ENCODE assay signal across 9 mouse cellular contexts in the genomic region with DNA sequence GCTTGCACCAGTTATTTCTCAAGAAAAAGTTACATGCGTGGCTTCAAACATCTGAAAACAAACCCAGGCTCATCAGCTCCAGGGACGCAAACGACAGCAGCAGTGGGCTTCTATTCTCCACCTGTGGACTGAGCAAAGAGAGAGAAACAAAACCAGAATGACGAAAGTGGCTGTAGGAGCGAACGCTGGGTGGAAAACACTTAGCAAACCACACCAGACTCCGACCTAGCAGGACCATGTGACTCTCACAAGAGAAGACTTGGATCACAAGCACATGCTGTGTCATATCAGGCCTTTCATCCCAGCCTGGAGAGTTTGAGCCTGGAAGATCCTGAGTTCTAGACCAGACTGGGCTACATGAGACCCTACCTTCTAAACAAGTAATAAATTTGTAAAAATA. TPM values are rescaled to one million over a fixed set of nuclear protein-coding genes. Genes with fewer than 3 reads are reported as not detected.
A peak's percentile ranks its signal among the peaks of the same experiment; 100 is the strongest.
DNase-seq lines count a peak whose midpoint lies in the region; ATAC-seq and TF ChIP-seq lines count a peak whose summit lies in the region.
"Had no signal": no experiment of that assay in that cellular context is flagged by ENCODE, and none has a peak within 500 bp of the region (broad histone marks: within the 10 kb centered on the region; RNA-seq: fewer than 3 reads in every experiment).

No protein-coding gene starts in this region.

- no peak overlapping the region for H3K9ac ChIP-seq in heart, adult 2 months (ENCODE audit: low read depth, low read length)
- H3K9ac ChIP-seq in liver, embryonic 13.5 days = no peak overlapping the region
- H3K9ac ChIP-seq in liver, embryonic 11.5 days (ENCODE audit: low read depth, low read length) = no peak overlapping the region
- H3K9ac ChIP-seq in midbrain, postnatal 0 days (replicated peaks; ENCODE audit: low read length, poor library complexity, severe bottlenecking) = no peak overlapping the region

- H3K79me2 ChIP-seq in heart, adult 2 months (replicated peaks; ENCODE audit: control insufficient read depth, insufficient read depth, low read length) = no peaks in the 10 kb centered on the region

- no peak overlapping the region for H3K4me3 ChIP-seq in heart, adult 2 months
- H3K4me3 ChIP-seq in liver, embryonic 13.5 days (replicated peaks) = no peak overlapping the region
- H3K4me3 ChIP-seq in liver, embryonic 11.5 days (ENCODE audit: low read depth, low read length) = no peak overlapping the region
- no peak overlapping the region for H3K4me3 ChIP-seq in midbrain, postnatal 0 days (ENCODE audit: low read depth, low read length)
- no peak overlapping the region for H3K4me3 ChIP-seq in left cerebral cortex, adult 2 months
- H3K4me3 ChIP-seq: erythroblast, embryonic 14.5 days had no signal

- WGBS in heart, adult 2 months = 89% methylated on average over 7 of the region's 7 CpGs
- WGBS in liver, embryonic 13.5 days (ENCODE audit: insufficient replicate concordance) = 72% methylated on average over 7 of the region's 7 CpGs
- WGBS in liver, embryonic 11.5 days = 79% methylated on average over 7 of the region's 7 CpGs
- 45% methylated on average over 7 of the region's 7 CpGs for WGBS in midbrain, postnatal 0 days

- H3K9me3 ChIP-seq in liver, embryonic 13.5 days (replicated peaks) = no peaks in the 10 kb centered on the region
- no peaks in the 10 kb centered on the region for H3K9me3 ChIP-seq in liver, embryonic 11.5 days (ENCODE audit: control insufficient read depth, low read length)
- no peaks in the 10 kb centered on the region for H3K9me3 ChIP-seq in midbrain, postnatal 0 days (ENCODE audit: low read length)

- no peak for TF ChIP-seq CTCF in heart, adult 2 months (IDR thresholded peaks at IDR 0.05)
- no peak for TF ChIP-seq CTCF in midbrain, postnatal 0 days (IDR thresholded peaks at IDR 0.05)
- TF ChIP-seq CTCF in left cerebral cortex, adult 2 months (IDR thresholded peaks at IDR 0.05) = no peak

- H3K36me3 ChIP-seq in heart, adult 2 months (ENCODE audit: control insufficient read depth, insufficient read depth, low read length) = peaks cover 10% of the 10 kb centered on the region; the same call in 1 of the 2 replicates
- H3K36me3 ChIP-seq in liver, embryonic 13.5 days = no peaks in the 10 kb centered on the region
- H3K36me3 ChIP-seq in liver, embryonic 11.5 days (ENCODE audit: control insufficient read depth, insufficient read depth, low read length) = no peaks in the 10 kb centered on the region
- H3K36me3 ChIP-seq in midbrain, postnatal 0 days (ENCODE audit: insufficient read depth, low read length) = no peaks in the 10 kb centered on the region

- H3K27ac ChIP-seq in heart, adult 2 months = peak overlapping the region; percentile 81
- peak overlapping the region; percentile 9; the same call in 1 of the 2 replicates for H3K27ac ChIP-seq in liver, embryonic 13.5 days
- no peak overlapping the region for H3K27ac ChIP-seq in liver, embryonic 11.5 days (ENCODE audit: low read depth, low read length)
- 0 out of 2 replicates have a peak overlapping the region, but pooled peaks have one; percentile 73 for H3K27ac ChIP-seq in midbrain, postnatal 0 days (ENCODE audit: low read depth, low read length)
- no peak overlapping the region for H3K27ac ChIP-seq in left cerebral cortex, adult 2 months

- H3K4me2 ChIP-seq in liver, embryonic 13.5 days = no peak overlapping the region
- H3K4me2 ChIP-seq in liver, embryonic 11.5 days = no peak overlapping the region
- H3K4me2 ChIP-seq in midbrain, postnatal 0 days (ENCODE audit: low read depth, low read length, poor library complexity, severe bottlenecking) = no peak overlapping the region

- TF ChIP-seq POLR2A in heart, adult 2 months (IDR thresholded peaks at IDR 0.05; ENCODE audit: insufficient read depth, low read depth, low read length) = no peak

- H3K4me1 ChIP-seq in heart, adult 2 months (ENCODE audit: control insufficient read depth, insufficient read depth, low read length) = peaks cover 20% of the 10 kb centered on the region
- H3K4me1 ChIP-seq in liver, embryonic 13.5 days (replicated peaks) = peaks cover 46% of the 10 kb centered on the region
- H3K4me1 ChIP-seq in liver, embryonic 11.5 days (replicated peaks; ENCODE audit: control insufficient read depth, insufficient read depth, low read length) = peaks cover 27% of the 10 kb centered on the region
- H3K4me1 ChIP-seq in midbrain, postnatal 0 days (ENCODE audit: insufficient read depth, low read length) = no peaks in the 10 kb centered on the region

- ATAC-seq in liver, embryonic 13.5 days (ENCODE audit: low read depth) = no peak
- no peak for ATAC-seq in liver, embryonic 11.5 days (replicated peaks; ENCODE audit: low FRiP score)
- peak; percentile 49; the same call in 1 of the 2 replicates for ATAC-seq in common myeloid progenitor, adult 5-6 weeks (replicated peaks; ENCODE audit: low read depth, poor library complexity, severe bottlenecking)
- ATAC-seq in midbrain, postnatal 0 days (ENCODE audit: low FRiP score) = no peak

- H3K27me3 ChIP-seq in heart, adult 2 months (ENCODE audit: control insufficient read depth, insufficient read depth, low read length) = no peaks in the 10 kb centered on the region
- H3K27me3 ChIP-seq in liver, embryonic 13.5 days = no peaks in the 10 kb centered on the region
- H3K27me3 ChIP-seq in liver, embryonic 11.5 days (replicated peaks; ENCODE audit: control insufficient read depth, insufficient read depth, low read length) = no peaks in the 10 kb centered on the region
- no peaks in the 10 kb centered on the region for H3K27me3 ChIP-seq in midbrain, postnatal 0 days (ENCODE audit: insufficient read depth, low read length)

- TF ChIP-seq EP300 in heart, adult 2 months (IDR thresholded peaks at IDR 0.05; ENCODE audit: insufficient read depth, low read depth, low read length) = no peak

- DNase-seq in heart, adult 2 months = no peak
- no peak for DNase-seq in heart, adult 18-20 months
- DNase-seq in liver, embryonic 13.5 days = no peak
- no peak for DNase-seq in liver, embryonic 11.5 days (ENCODE audit: low spot score)
- no peak for DNase-seq in midbrain, postnatal 0 days (ENCODE audit: low spot score)
- no peak for DNase-seq in retina, embryonic 14.5 days (ENCODE audit: low spot score)
- no peak for DNase-seq in left cerebral cortex, adult 2 months (ENCODE audit: extremely low spot score in 1 of 2, low spot score in 2 of 2)

- intact Hi-C loops in heart, adult 2 months (cut with DNase I) = no loop called here
- intact Hi-C loops in left cerebral cortex, adult 2 months (cut with DNase I) = no loop called here

RNA-seq across cellular contexts. Expression of gene Chd2, which starts 41.8 kb away (rescaled TPM):
- 10 to 100 TPM; 38.1 to 43.3 TPM for total RNA-seq in heart, adult 2 months (2021)
- 32.9 and 38.0 TPM in 2 replicates for polyA plus RNA-seq in heart, adult 2 months (2012; rRNA removed)
- total RNA-seq in heart, adult 18-20 months (2021) = 10 to 100 TPM; 28.2 to 38.8 TPM
- 18.8 and 25.6 TPM in 2 replicates for polyA plus RNA-seq in liver, embryonic 13.5 days (2015; fragmentation: Nextera tagmentation; extraction: Ambion mirVana)
- polyA plus RNA-seq in liver, embryonic 11.5 days (2014; fragmentation: Nextera tagmentation; extraction: Ambion mirVana) = 30.9 and 34.5 TPM in 2 replicates
- total RNA-seq in common myeloid progenitor, adult 5-6 weeks (2017) = 184 and 190 TPM in 2 replicates
- total RNA-seq in midbrain, postnatal 0 days (2014; rRNA removed) = 34.0 and 34.4 TPM in 2 replicates
- 33.2 and 43.8 TPM in 2 replicates for polyA plus RNA-seq in midbrain, postnatal 0 days (2015; fragmentation: Nextera tagmentation; extraction: Ambion mirVana)
- total RNA-seq in left cerebral cortex, adult 2 months (2021) = 10 to 100 TPM; 57.4 to 60.3 TPM

Comparison
In these comparisons a context has a peak if more than half of its experiments do, and no peak if none do; other contexts are left out.
1. H3K27ac ChIP-seq: peak in heart, adult 2 months (single experiment), liver, embryonic 13.5 days (single experiment) and midbrain, postnatal 0 days (single experiment); none in liver, embryonic 11.5 days (single experiment) and left cerebral cortex, adult 2 months (single experiment).